Mouse (Mus musculus) ovary, adult 18-20 months (tissue): ENCODE measurements around the gene Rab11b.

Source experiments
- DNase-seq: peaks from one replicate; pipeline ENCODE4 v3.0.0; 2022; ENCODE audit warnings: low spot score, mixed read lengths

Gene Rab11b

GRCm38 (mm10) chr17:33717982-33718381, 42.3 kb downstream of the Rab11b start:
- no peak for DNase-seq

- DNase-seq = no peak
Observed at GRCm38 (mm10) chr17:33717246-33717645, 43.1 kb downstream of the Rab11b start.

GRCm38 (mm10) chr17:33714779-33715178, 45.6 kb downstream of the Rab11b start:
- no peak for DNase-seq

DNA sequence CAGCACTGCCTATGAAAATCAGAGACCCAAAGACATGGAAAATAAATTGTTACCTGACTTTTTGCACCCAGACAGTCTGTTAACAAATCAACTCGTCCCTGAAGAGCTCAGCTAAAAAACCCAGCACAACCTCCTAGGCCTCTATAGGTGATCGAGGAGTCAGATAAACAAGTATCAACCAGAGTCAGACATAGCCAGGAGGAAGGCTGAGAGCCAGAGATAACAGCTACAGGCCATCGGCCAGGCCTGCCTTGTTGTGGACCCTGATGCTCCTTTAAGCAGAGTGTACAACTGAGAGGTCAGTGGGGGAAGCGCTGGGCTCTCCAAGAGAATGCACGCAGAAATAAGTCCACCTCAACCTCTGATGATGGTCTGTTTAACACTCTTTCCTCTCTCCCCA, 47.1 kb downstream of the Rab11b start:
- no peak for DNase-seq

DNA sequence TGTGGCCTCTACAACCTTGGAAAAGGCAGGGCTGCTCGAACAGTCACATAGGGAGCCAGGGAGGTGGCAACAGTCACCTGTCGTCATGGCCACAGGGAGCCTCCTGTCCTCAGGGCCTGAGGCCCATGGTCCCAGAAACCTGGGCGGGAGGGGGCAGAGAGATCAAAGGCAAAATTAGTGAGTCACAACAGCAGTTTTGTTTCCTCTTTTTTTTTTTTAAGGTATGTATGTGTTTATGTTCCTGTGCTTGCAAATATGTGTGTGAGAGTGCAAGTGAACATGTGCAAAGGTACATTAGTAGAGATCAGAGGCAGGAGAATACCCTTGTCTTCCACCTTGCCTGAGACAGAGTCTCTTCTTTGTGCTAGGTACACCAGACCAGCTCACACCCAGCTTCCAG, 50.5 kb downstream of the Rab11b start:
- DNase-seq = no peak

- DNase-seq = no peak
Observed at GRCm38 (mm10) chr17:33703091-33703490, 57.2 kb downstream of the Rab11b start.

- no peak for DNase-seq
Observed at GRCm38 (mm10) chr17:33702178-33702577, 58.2 kb downstream of the Rab11b start.

GRCm38 (mm10) chr17:33695471-33695870, 64.9 kb downstream of the Rab11b start:
- no peak for DNase-seq
